Mouse (Mus musculus) adrenal gland, postnatal 36 days (tissue): ENCODE data around the gene Gm26920. TPM values are rescaled to one million over a fixed set of nuclear protein-coding genes. Genes with fewer than 3 reads are reported as not detected.

Experiments
- microRNA-seq: library from miRNA; unstranded; fragments of <30 nt; microRNA quantifications from one replicate; pipeline ENCODE4 v1.2.0, GENCODE M21; 2021
- total RNA-seq, 2 experiments: library from RNA; stranded (reverse); gene quantifications; 2 replicates each; pipeline ENCODE4 v1.2.3; 2021

The Gm26920 gene
- total RNA-seq, 2 experiments from 2014 or later: not detected

Small RNA genes within 50 kb of the gene (microRNA-seq; reads per million reads assigned to microRNA genes)
- not detected for gene Gm23368

Other genes starting within 250 kb of the Gm26920 start
- 1 to 10 TPM; 1.3 to 1.4 TPM for gene Zfp940, start 236.7 kb downstream of the Gm26920 start, total RNA-seq
- 1 to 10 TPM; 5.0 to 6.3 TPM for gene Zfp420, start 230.4 kb downstream of the Gm26920 start, total RNA-seq
- gene Zfp27, start 183.8 kb downstream of the Gm26920 start, total RNA-seq: 10 to 100 TPM in 1 of 2 experiments, 1 to 10 TPM in 1; 8.5 to 11.2 TPM
- 1 to 10 TPM; 6.5 TPM for gene Zfp383, start 182.2 kb downstream of the Gm26920 start, total RNA-seq
- 1 to 10 TPM; 8.2 to 9.2 TPM for gene Zfp74, start 136.3 kb downstream of the Gm26920 start, total RNA-seq
- gene Zfp568, start 106.5 kb downstream of the Gm26920 start, total RNA-seq: 10 to 100 TPM; 12.4 to 13.8 TPM
- gene Zfp14, start 39.0 kb downstream of the Gm26920 start, total RNA-seq: 1 to 10 TPM; 3.0 to 3.1 TPM
- gene Zfp82, start 17.5 kb downstream of the Gm26920 start, total RNA-seq: 1 to 10 TPM; 1.7 to 2.0 TPM
- gene Zfp566, start 117 bp upstream of the Gm26920 start, total RNA-seq: 1 to 10 TPM; 1.8 to 2.8 TPM
- gene Zfp260, start 4.4 kb upstream of the Gm26920 start, total RNA-seq: 10 to 100 TPM; 35.3 to 41.5 TPM
- 1 to 10 TPM; 4.2 to 5.5 TPM for gene Zfp382, start 31.5 kb upstream of the Gm26920 start, total RNA-seq
- gene Zfp146, start 79.3 kb upstream of the Gm26920 start, total RNA-seq: 10 to 100 TPM; 46.2 to 57.2 TPM
- 100 to 1,000 TPM; 329 to 440 TPM for gene Cox7a1, start 93.7 kb upstream of the Gm26920 start, total RNA-seq
- gene Capns1, start 108.4 kb upstream of the Gm26920 start, total RNA-seq: 100 to 1,000 TPM; 587 to 633 TPM
- 10 to 100 TPM; 69.4 to 76.1 TPM for gene Polr2i, start 141.5 kb upstream of the Gm26920 start, total RNA-seq
- 10 to 100 TPM; 98.7 to 99.8 TPM for gene Tbcb, start 141.9 kb upstream of the Gm26920 start, total RNA-seq
- not detected for gene Ovol3, start 145.3 kb upstream of the Gm26920 start, total RNA-seq
- under 1 TPM; 0.46 to 0.56 TPM for gene Thap8, start 189.7 kb upstream of the Gm26920 start, total RNA-seq
- 1 to 10 TPM; 4.6 to 5.7 TPM for gene Wdr62, start 190.0 kb upstream of the Gm26920 start, total RNA-seq
- gene Clip3, start 201.3 kb upstream of the Gm26920 start, total RNA-seq: 10 to 100 TPM; 16.6 to 18.3 TPM
- 10 to 100 TPM; 56.9 to 81.3 TPM for gene Alkbh6, start 218.3 kb upstream of the Gm26920 start, total RNA-seq
- gene Syne4, start 224.4 kb upstream of the Gm26920 start, total RNA-seq: 10 to 100 TPM; 21.8 to 49.1 TPM
- 1 to 10 TPM in 1 of 2 experiments, under 1 TPM in 1; 0.93 to 1.3 TPM for gene E130208F15Rik, start 231.3 kb upstream of the Gm26920 start, total RNA-seq
- gene Sdhaf1, start 233.5 kb upstream of the Gm26920 start, total RNA-seq: 10 to 100 TPM; 13.2 to 16.0 TPM